Mouse (Mus musculus) neural tube, embryonic 15.5 days (tissue): ENCODE measurements around the gene L2hgdh. TPM values are rescaled to one million over a fixed set of nuclear protein-coding genes. Genes with fewer than 3 reads are reported as not detected.

Experiments
- ATAC-seq: fragments of 200-750 bp; cut with Nextera tagmentation; 2 replicates; pipeline ENCODE4 v1.8.0; 2017; ENCODE audit warnings: mild to moderate bottlenecking, moderate TSS enrichment, moderate library complexity; ENCODE audit not compliant: low FRiP score
- H3K27ac ChIP-seq: fragments of 300-500 bp; sonication (generic); replicated peaks from 2 replicates; pipeline ENCODE4 v1.5.1; 2015; ENCODE audit warnings: mild to moderate bottlenecking, inconsistent platforms
- H3K27me3 ChIP-seq: fragments of 300-500 bp; sonication (generic); replicated peaks from 2 replicates; pipeline ENCODE4 v1.6.1; 2015; ENCODE audit warnings: inconsistent platforms
- H3K36me3 ChIP-seq: fragments of 300-500 bp; sonication (generic); 2 replicates; pipeline ENCODE4 v1.6.1; 2015; ENCODE audit warnings: inconsistent platforms
- H3K4me1 ChIP-seq: fragments of 300-500 bp; sonication (generic); 2 replicates; pipeline ENCODE4 v1.6.1; 2015; ENCODE audit warnings: inconsistent platforms
- H3K4me2 ChIP-seq: fragments of 300-500 bp; sonication (generic); 2 replicates; pipeline ENCODE4 v1.6.1; 2015; ENCODE audit warnings: inconsistent platforms, mild to moderate bottlenecking, moderate library complexity
- H3K4me3 ChIP-seq: fragments of 300-500 bp; sonication (generic); replicated peaks from 2 replicates; pipeline ENCODE4 v1.5.1; 2015; ENCODE audit warnings: mild to moderate bottlenecking, inconsistent platforms
- H3K9ac ChIP-seq: fragments of 300-500 bp; sonication (generic); replicated peaks from 2 replicates; pipeline ENCODE4 v1.6.1; 2015; ENCODE audit warnings: mild to moderate bottlenecking, inconsistent platforms
- H3K9me3 ChIP-seq: fragments of 300-500 bp; sonication (generic); replicated peaks from 2 replicates; pipeline ENCODE4 v1.6.1; 2016; ENCODE audit warnings: inconsistent platforms
- WGBS: fragments of 180-500 bp; shearing (Covaris S2); methylation state at CpG from one replicate; pipeline ENCODE4 v1.1.7; 2015; ENCODE audit warnings: mixed read lengths; 5-methylcytosine and 5-hydroxymethylcytosine counted together
- polyA plus RNA-seq: library from polyadenylated mRNA; unstranded; fragments of >200 nt; fragmentation: Nextera tagmentation; extraction: Ambion mirVana; gene quantifications from 2 replicates; pipeline ENCODE4 v1.2.1, GENCODE M21; 2015

The L2hgdh gene
- polyA plus RNA-seq, 1 experiment from 2014 or later, result 13.4 TPM

GRCm38 (mm10) chr12:69723376-69723775, 1.3 kb downstream of the L2hgdh start:
- H3K27ac ChIP-seq, result no peak overlapping the region
- peaks cover 7% of the 10 kb centered on the region for H3K9me3 ChIP-seq
- H3K4me3 ChIP-seq, result peak overlapping the region; percentile 89
- peaks cover 23% of the 10 kb centered on the region for H3K4me1 ChIP-seq
- H3K27me3 ChIP-seq, result no peaks in the 10 kb centered on the region
- H3K9ac ChIP-seq, result 0 out of 2 replicates have a peak overlapping the region, but pooled peaks have one; percentile 10
- H3K4me2 ChIP-seq, result peak overlapping the region; percentile 83
- ATAC-seq, result no peak
- 64% methylated on average over 2 of the region's 2 CpGs for WGBS
- H3K36me3 ChIP-seq, result peaks cover 20% of the 10 kb centered on the region

GRCm38 (mm10) chr12:69722857-69723256, 1.8 kb downstream of the L2hgdh start:
- Histone ChIP-seq H3K36me3 (peaks cover 24% of the 10 kb centered on the region), H3K4me3 (no peak overlapping the region), H3K4me2 (no peak overlapping the region), H3K27ac (no peak overlapping the region), H3K9ac (no peak overlapping the region), H3K4me1 (peaks cover 23% of the 10 kb centered on the region), H3K27me3 (no peaks in the 10 kb centered on the region), H3K9me3 (peaks cover 7% of the 10 kb centered on the region)
- no peak for ATAC-seq
- whole genome bisulfite sequencing, result 84% methylated on average over 3 of the region's 3 CpGs

GRCm38 (mm10) chr12:69713628-69714027, 11.0 kb downstream of the L2hgdh start:
- Histone ChIP-seq H3K27ac (no peak overlapping the region), H3K36me3 (peaks cover 17% of the 10 kb centered on the region), H3K4me2 (no peak overlapping the region), H3K27me3 (no peaks in the 10 kb centered on the region), H3K4me3 (no peak overlapping the region), H3K9ac (no peak overlapping the region), H3K4me1 (no peaks in the 10 kb centered on the region), H3K9me3 (no peaks in the 10 kb centered on the region)
- ATAC-seq, result no peak

GRCm38 (mm10) chr12:69704799-69705458, 19.7 kb downstream of the L2hgdh start:
- no peaks in the 10 kb centered on the region for H3K4me1 ChIP-seq
- no peak overlapping the region for H3K27ac ChIP-seq
- H3K9ac ChIP-seq, result no peak overlapping the region
- no peak for ATAC-seq
- H3K27me3 ChIP-seq, result no peaks in the 10 kb centered on the region
- H3K4me3 ChIP-seq, result no peak overlapping the region
- 89% methylated on average over 11 of the region's 11 CpGs for WGBS
- H3K36me3 ChIP-seq, result no peaks in the 10 kb centered on the region; the same call in 1 of the 2 replicates
- no peaks in the 10 kb centered on the region for H3K9me3 ChIP-seq
- H3K4me2 ChIP-seq, result no peak overlapping the region

- Histone ChIP-seq H3K9me3 (no peaks in the 10 kb centered on the region), H3K27me3 (no peaks in the 10 kb centered on the region), H3K36me3 (peaks cover 4% of the 10 kb centered on the region; the same call in 1 of the 2 replicates), H3K4me2 (no peak overlapping the region), H3K4me1 (no peaks in the 10 kb centered on the region), H3K4me3 (no peak overlapping the region), H3K27ac (no peak overlapping the region), H3K9ac (no peak overlapping the region)
- 87% methylated on average over 6 of the region's 6 CpGs for WGBS
- ATAC-seq, result no peak
Measured at GRCm38 (mm10) chr12:69698352-69698751, 26.3 kb downstream of the L2hgdh start.

- H3K27ac ChIP-seq, result no peak overlapping the region
- 76% methylated on average over 5 of the region's 5 CpGs for WGBS
- H3K4me3 ChIP-seq, result no peak overlapping the region
- ATAC-seq, result no peak
- no peaks in the 10 kb centered on the region for H3K27me3 ChIP-seq
- H3K4me2 ChIP-seq, result no peak overlapping the region
- no peaks in the 10 kb centered on the region for H3K4me1 ChIP-seq
- peaks cover 4% of the 10 kb centered on the region; the same call in 1 of the 2 replicates for H3K36me3 ChIP-seq
- H3K9me3 ChIP-seq, result no peaks in the 10 kb centered on the region
- no peak overlapping the region for H3K9ac ChIP-seq
Measured at GRCm38 (mm10) chr12:69696746-69697145, 27.9 kb downstream of the L2hgdh start.

GRCm38 (mm10) chr12:69693471-69693870, 31.2 kb downstream of the L2hgdh start:
- H3K36me3 ChIP-seq, result peaks cover 4% of the 10 kb centered on the region; the same call in 1 of the 2 replicates
- H3K4me2 ChIP-seq, result no peak overlapping the region
- H3K4me1 ChIP-seq, result no peaks in the 10 kb centered on the region
- H3K9ac ChIP-seq, result no peak overlapping the region
- ATAC-seq, result no peak
- no peak overlapping the region for H3K27ac ChIP-seq
- H3K9me3 ChIP-seq, result no peaks in the 10 kb centered on the region
- no peak overlapping the region for H3K4me3 ChIP-seq
- WGBS, result 86% methylated on average over 17 of the region's 17 CpGs
- no peaks in the 10 kb centered on the region for H3K27me3 ChIP-seq

- Histone ChIP-seq H3K4me1 (no peaks in the 10 kb centered on the region), H3K9me3 (no peaks in the 10 kb centered on the region), H3K9ac (no peak overlapping the region), H3K4me2 (no peak overlapping the region), H3K27me3 (no peaks in the 10 kb centered on the region), H3K36me3 (no peaks in the 10 kb centered on the region), H3K27ac (no peak overlapping the region), H3K4me3 (no peak overlapping the region)
- ATAC-seq, result no peak
- WGBS, result 94% methylated on average over 4 of the region's 4 CpGs
Measured at GRCm38 (mm10) chr12:69690714-69691113, 34.0 kb downstream of the L2hgdh start.

GRCm38 (mm10) chr12:69689094-69689493, 35.6 kb downstream of the L2hgdh start:
- no peak overlapping the region for H3K9ac ChIP-seq
- H3K4me3 ChIP-seq, result no peak overlapping the region
- ATAC-seq, result no peak
- H3K27ac ChIP-seq, result no peak overlapping the region
- no peaks in the 10 kb centered on the region for H3K27me3 ChIP-seq
- no peaks in the 10 kb centered on the region for H3K9me3 ChIP-seq
- no peaks in the 10 kb centered on the region for H3K4me1 ChIP-seq
- H3K36me3 ChIP-seq, result no peaks in the 10 kb centered on the region
- no peak overlapping the region for H3K4me2 ChIP-seq

- no peaks in the 10 kb centered on the region for H3K27me3 ChIP-seq
- H3K9ac ChIP-seq, result no peak overlapping the region
- H3K4me1 ChIP-seq, result peaks cover 2% of the 10 kb centered on the region; the same call in 1 of the 2 replicates
- no peaks in the 10 kb centered on the region for H3K9me3 ChIP-seq
- ATAC-seq, result no peak
- no peak overlapping the region for H3K27ac ChIP-seq
- 58% methylated on average over 2 of the region's 2 CpGs for WGBS
- H3K4me3 ChIP-seq, result no peak overlapping the region
- no peak overlapping the region for H3K4me2 ChIP-seq
- no peaks in the 10 kb centered on the region for H3K36me3 ChIP-seq
Measured at GRCm38 (mm10) chr12:69688368-69688767, 36.3 kb downstream of the L2hgdh start.

- WGBS, result 41% methylated on average over 10 of the region's 10 CpGs
- no peaks in the 10 kb centered on the region for H3K27me3 ChIP-seq
- H3K27ac ChIP-seq, result no peak overlapping the region
- H3K9ac ChIP-seq, result no peak overlapping the region
- no peaks in the 10 kb centered on the region for H3K9me3 ChIP-seq
- no peak overlapping the region; the same call in 1 of the 2 replicates for H3K4me2 ChIP-seq
- no peak for ATAC-seq
- H3K4me1 ChIP-seq, result peaks cover 21% of the 10 kb centered on the region
- H3K4me3 ChIP-seq, result no peak overlapping the region
- H3K36me3 ChIP-seq, result no peaks in the 10 kb centered on the region
Measured at GRCm38 (mm10) chr12:69683537-69683936, 41.1 kb downstream of the L2hgdh start.

- Histone ChIP-seq H3K27me3 (no peaks in the 10 kb centered on the region), H3K27ac (no peak overlapping the region), H3K9ac (no peak overlapping the region), H3K4me2 (peak overlapping the region; percentile 77), H3K4me3 (peak overlapping the region; percentile 98; the same call in 1 of the 2 replicates), H3K4me1 (peaks cover 21% of the 10 kb centered on the region), H3K9me3 (no peaks in the 10 kb centered on the region), H3K36me3 (no peaks in the 10 kb centered on the region)
- ATAC-seq, result no peak
- 50% methylated on average over 14 of the region's 14 CpGs for WGBS
Measured at GRCm38 (mm10) chr12:69682788-69683419, 41.8 kb downstream of the L2hgdh start.
